Mouse (Mus musculus): ENCODE data around the gene Lmtk3.

DNA sequence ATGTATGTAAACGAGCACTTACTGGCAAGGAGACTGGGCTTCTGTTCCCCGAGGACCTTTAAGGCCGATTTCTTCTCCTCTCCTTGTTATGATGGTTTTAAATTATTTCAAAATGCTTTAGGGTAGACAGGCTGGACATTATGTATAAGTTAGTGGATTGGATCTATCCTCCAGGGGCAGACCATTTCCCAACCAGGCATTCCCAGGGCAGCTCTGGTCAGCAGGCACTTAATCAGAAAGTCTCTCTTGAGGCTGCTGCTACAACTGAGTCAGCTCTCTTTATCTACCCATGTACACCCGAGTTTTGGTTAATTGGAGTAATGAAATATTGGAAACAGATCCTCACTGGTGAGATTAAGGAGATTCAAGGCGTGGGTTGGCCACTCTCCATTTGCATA lies 47.6 kb downstream of the Lmtk3 start:
- TF ChIP-seq CTCF (IDR thresholded peaks at IDR 0.05; ENCODE audit: low read depth): no peak
- TF ChIP-seq EP300 (IDR thresholded peaks at IDR 0.05; ENCODE audit: low read depth): no peak
